Mouse (Mus musculus) embryonic facial prominence, embryonic 10.5 days (tissue): ENCODE results near the gene Olfr906. TPM values are rescaled to one million over a fixed set of nuclear protein-coding genes. Genes with fewer than 3 reads are reported as not detected.

ENCODE experiments used
- DNase-seq: peaks from one replicate; pipeline ENCODE4 v3.0.0-alpha.2; 2017; ENCODE audit warnings: low spot score
- H3K27ac ChIP-seq: fragments of 300-500 bp; sonication (generic); replicated peaks from 2 replicates; pipeline ENCODE4 v1.5.1; 2016; ENCODE audit warnings: mild to moderate bottlenecking
- H3K27me3 ChIP-seq: fragments of 300-500 bp; sonication (generic); replicated peaks from 2 replicates; pipeline ENCODE4 v1.6.1; 2016; ENCODE audit warnings: low read depth, mild to moderate bottlenecking; ENCODE audit not compliant: poor library complexity, severe bottlenecking
- H3K36me3 ChIP-seq: fragments of 300-500 bp; sonication (generic); replicated peaks from 2 replicates; pipeline ENCODE4 v1.6.1; 2016; ENCODE audit warnings: mild to moderate bottlenecking, moderate library complexity
- H3K4me1 ChIP-seq: fragments of 300-500 bp; sonication (generic); 2 replicates; pipeline ENCODE4 v1.6.1; 2016
- H3K4me3 ChIP-seq: fragments of 300-500 bp; sonication (generic); 2 replicates; pipeline ENCODE4 v1.5.1; 2016; ENCODE audit warnings: mild to moderate bottlenecking, moderate library complexity
- H3K9me3 ChIP-seq: fragments of 300-500 bp; sonication (generic); 2 replicates; pipeline ENCODE4 v1.6.1; 2016; ENCODE audit warnings: mild to moderate bottlenecking
- WGBS: fragments of 180-500 bp; shearing (Covaris S2); methylation state at CpG from one replicate; pipeline ENCODE4 v1.1.7; 2016; 5-methylcytosine and 5-hydroxymethylcytosine counted together
- polyA plus RNA-seq: library from polyadenylated mRNA; unstranded; fragments of >200 nt; fragmentation: Nextera tagmentation; extraction: Ambion mirVana; gene quantifications from 2 replicates; pipeline ENCODE4 v1.2.1, GENCODE M21; 2016

Olfr906 gene
- not detected in 2 replicates for polyA plus RNA-seq

- no peaks in the 10 kb centered on the region for H3K4me1 ChIP-seq
- no peak within 1 kb of the TSS for H3K4me3 ChIP-seq
- 89% methylated on average over 3 of the region's 3 CpGs for WGBS
- DNase-seq, result no peak
- no peak within 1 kb of the TSS for H3K27ac ChIP-seq
- no peaks in the 10 kb centered on the region for H3K27me3 ChIP-seq
- H3K9me3 ChIP-seq, result no peaks in the 10 kb centered on the region
- no peaks in the 10 kb centered on the region for H3K36me3 ChIP-seq
These were observed at the start of gene Olfr906 for GRCm38 (mm10) chr9:38486785-38487184. Olfr906 (plus strand) TSS chr9:38487085.

GRCm38 (mm10) chr9:38447352-38447751, 39.5 kb upstream of the Olfr906 start, which contains the start of gene Olfr902:
Olfr902 (plus strand) TSS chr9:38447652.
- no peak within 1 kb of the TSS for H3K4me3 ChIP-seq
- no peaks in the 10 kb centered on the region for H3K9me3 ChIP-seq
- H3K4me1 ChIP-seq, result no peaks in the 10 kb centered on the region
- DNase-seq, result no peak
- no peaks in the 10 kb centered on the region for H3K36me3 ChIP-seq
- H3K27me3 ChIP-seq, result no peaks in the 10 kb centered on the region
- 87% methylated on average over 5 of the region's 5 CpGs for WGBS
- no peak within 1 kb of the TSS for H3K27ac ChIP-seq

GRCm38 (mm10) chr9:38462844-38463243, 24.0 kb upstream of the Olfr906 start, which contains the start of gene Olfr904:
Olfr904 (plus strand) TSS chr9:38463144.
- Histone ChIP-seq H3K36me3 (no peaks in the 10 kb centered on the region), H3K4me1 (no peaks in the 10 kb centered on the region), H3K9me3 (no peaks in the 10 kb centered on the region), H3K27ac (no peak within 1 kb of the TSS), H3K4me3 (no peak within 1 kb of the TSS), H3K27me3 (no peaks in the 10 kb centered on the region)
- no peak for DNase-seq

GRCm38 (mm10) chr9:38470807-38471206, 16.1 kb upstream of the Olfr906 start, which contains the start of gene Olfr905:
Olfr905 (plus strand) TSS chr9:38471107.
- H3K9me3 ChIP-seq, result no peaks in the 10 kb centered on the region
- DNase-seq, result no peak
- H3K27me3 ChIP-seq, result no peaks in the 10 kb centered on the region
- H3K36me3 ChIP-seq, result no peaks in the 10 kb centered on the region
- no peak within 1 kb of the TSS for H3K4me3 ChIP-seq
- H3K27ac ChIP-seq, result no peak within 1 kb of the TSS
- no peaks in the 10 kb centered on the region for H3K4me1 ChIP-seq

- WGBS, result 82% methylated on average over 2 of the region's 2 CpGs
- H3K4me3 ChIP-seq, result no peak within 1 kb of the TSS
- H3K9me3 ChIP-seq, result no peaks in the 10 kb centered on the region
- no peaks in the 10 kb centered on the region for H3K27me3 ChIP-seq
- no peak within 1 kb of the TSS for H3K27ac ChIP-seq
- no peaks in the 10 kb centered on the region for H3K4me1 ChIP-seq
- DNase-seq, result no peak
- no peaks in the 10 kb centered on the region for H3K36me3 ChIP-seq
These were observed 8.6 kb downstream of the Olfr906 start, which contains the start of gene Olfr907 for GRCm38 (mm10) chr9:38495501-38495900. Olfr907 (plus strand) TSS chr9:38495801.

- H3K27ac ChIP-seq, result no peak overlapping the region
- WGBS, result 88% methylated on average over 2 of the region's 2 CpGs
- no peak for DNase-seq
- no peaks in the 10 kb centered on the region for H3K36me3 ChIP-seq
- H3K9me3 ChIP-seq, result no peaks in the 10 kb centered on the region
- no peak overlapping the region for H3K4me3 ChIP-seq
- H3K27me3 ChIP-seq, result no peaks in the 10 kb centered on the region
- H3K4me1 ChIP-seq, result no peaks in the 10 kb centered on the region
These were observed 25.5 kb downstream of the Olfr906 start for GRCm38 (mm10) chr9:38512353-38512752.

GRCm38 (mm10) chr9:38521280-38521679, 34.4 kb downstream of the Olfr906 start, which contains the start of gene Olfr911-ps1:
Olfr911-ps1 (plus strand) TSS chr9:38521580.
- H3K27ac ChIP-seq, result no peak within 1 kb of the TSS
- H3K4me3 ChIP-seq, result no peak within 1 kb of the TSS
- WGBS, result 78% methylated on average over 1 of the region's 1 CpGs
- H3K9me3 ChIP-seq, result no peaks in the 10 kb centered on the region
- no peak for DNase-seq
- no peaks in the 10 kb centered on the region for H3K36me3 ChIP-seq
- H3K27me3 ChIP-seq, result no peaks in the 10 kb centered on the region
- no peaks in the 10 kb centered on the region for H3K4me1 ChIP-seq

GRCm38 (mm10) chr9:38537549-38537948, 50.7 kb downstream of the Olfr906 start, which contains the start of gene Olfr910:
Olfr910 (plus strand) TSS chr9:38537849.
- 91% methylated on average over 2 of the region's 2 CpGs for WGBS

More at GRCm38 (mm10) chr9:38537549-38537948, 50.7 kb downstream of the Olfr906 start, which contains the start of gene Olfr910:
- Histone ChIP-seq H3K36me3 (no peaks in the 10 kb centered on the region), H3K27me3 (no peaks in the 10 kb centered on the region), H3K4me1 (no peaks in the 10 kb centered on the region), H3K9me3 (no peaks in the 10 kb centered on the region), H3K27ac (no peak within 1 kb of the TSS), H3K4me3 (no peak within 1 kb of the TSS)
- no peak for DNase-seq

Other genes starting within 250 kb of the Olfr906 start
- not detected in 2 replicates for gene Olfr143, start 234.3 kb upstream of the Olfr906 start, polyA plus RNA-seq
- gene Olfr895, start 219.2 kb upstream of the Olfr906 start, polyA plus RNA-seq, result not detected in 2 replicates
- gene Olfr896-ps1, start 196.0 kb upstream of the Olfr906 start, polyA plus RNA-seq, result not detected in 2 replicates
- gene Olfr25, start 158.0 kb upstream of the Olfr906 start, polyA plus RNA-seq, result not detected in 2 replicates
- gene Olfr898, start 138.7 kb upstream of the Olfr906 start, polyA plus RNA-seq, result not detected in 2 replicates
- not detected in 2 replicates for gene Olfr250, start 120.2 kb upstream of the Olfr906 start, polyA plus RNA-seq
- gene Olfr251, start 110.0 kb upstream of the Olfr906 start, polyA plus RNA-seq, result not detected in 2 replicates
- gene Olfr147, start 85.4 kb upstream of the Olfr906 start, polyA plus RNA-seq, result not detected in 2 replicates
- not detected in 2 replicates for gene Olfr901, start 57.6 kb upstream of the Olfr906 start, polyA plus RNA-seq
- not detected in 2 replicates for gene Olfr902, start 39.4 kb upstream of the Olfr906 start, polyA plus RNA-seq
- gene Olfr904, start 23.9 kb upstream of the Olfr906 start, polyA plus RNA-seq, result not detected in 2 replicates
- not detected in 2 replicates for gene Olfr905, start 16.0 kb upstream of the Olfr906 start, polyA plus RNA-seq
- not detected in 2 replicates for gene Olfr907, start 8.7 kb downstream of the Olfr906 start, polyA plus RNA-seq
- gene Olfr911-ps1, start 34.5 kb downstream of the Olfr906 start, polyA plus RNA-seq, result not detected in 2 replicates
- not detected in 2 replicates for gene Olfr910, start 50.8 kb downstream of the Olfr906 start, polyA plus RNA-seq
- gene Olfr912, start 93.1 kb downstream of the Olfr906 start, polyA plus RNA-seq, result not detected in 2 replicates
- gene Olfr913, start 105.7 kb downstream of the Olfr906 start, polyA plus RNA-seq, result not detected in 2 replicates
- not detected in 2 replicates for gene Olfr914, start 118.0 kb downstream of the Olfr906 start, polyA plus RNA-seq
- not detected in 2 replicates for gene Olfr916, start 172.8 kb downstream of the Olfr906 start, polyA plus RNA-seq
- gene Olfr917, start 178.8 kb downstream of the Olfr906 start, polyA plus RNA-seq, result not detected in 2 replicates
- gene Olfr918, start 187.5 kb downstream of the Olfr906 start, polyA plus RNA-seq, result not detected in 2 replicates
- gene Olfr919, start 216.6 kb downstream of the Olfr906 start, polyA plus RNA-seq, result not detected in 2 replicates
- 7.0 and 9.2 TPM in 2 replicates for gene Vwa5a, start 231.2 kb downstream of the Olfr906 start, polyA plus RNA-seq